Mouse (Mus musculus): ENCODE results near the gene Acot4. TPM values are rescaled to one million over a fixed set of nuclear protein-coding genes. Genes with fewer than 3 reads are reported as not detected.

The Acot4 gene
- 1.8 and 3.2 TPM in 2 replicates for polyA plus RNA-seq (2012; rRNA removed; ENCODE audit: low replicate concordance)

DNA sequence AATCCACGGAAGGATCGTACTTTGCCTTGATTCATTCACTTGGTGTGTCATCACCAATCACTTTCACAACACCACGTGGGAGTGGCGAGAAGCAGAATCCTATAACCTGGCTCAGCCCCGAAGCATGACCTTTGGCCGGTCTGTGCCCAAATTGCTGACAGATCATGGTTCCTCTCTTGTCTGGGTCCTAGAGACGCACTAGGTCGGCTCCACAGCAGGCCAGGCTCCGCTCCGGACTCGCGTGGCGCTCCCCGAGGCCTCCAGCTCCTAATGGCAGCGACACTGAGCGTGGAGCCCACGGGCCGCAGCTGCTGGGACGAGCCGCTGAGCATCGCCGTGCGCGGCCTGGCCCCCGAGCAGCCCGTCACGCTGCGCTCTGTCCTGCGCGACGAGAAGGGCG lies at the start of gene Acot4:
Gene Acot4, plus strand, starts transcription at position 139 of the 400 bp plus-strand sequence.

GRCm38 (mm10) chr12:84009171-84009965 lies 28.8 kb upstream of the Acot4 start, which contains the start of gene Acot1:
Gene Acot1 (plus strand): TSS chr12:84009490.

GRCm38 (mm10) chr12:84038691-84039111 lies 522 bp downstream of the Acot4 start, which contains the start of gene Gm49366:
Gene Gm49366 (plus strand): TSS chr12:84038935.

GRCm38 (mm10) chr12:84051937-84052474 lies 13.8 kb downstream of the Acot4 start, which contains the start of gene Acot3:
Gene Acot3 (plus strand): TSS chr12:84052144.

GRCm38 (mm10) chr12:84068986-84069385 lies 30.8 kb downstream of the Acot4 start, which contains the start of gene Acot5:
Gene Acot5 (plus strand): TSS chr12:84069325.

Other genes with a start within 250 kb of the Acot4 start
- gene Numb, start 116.4 kb upstream of the Acot4 start, polyA plus RNA-seq (2012; rRNA removed; ENCODE audit: low replicate concordance) = 53.2 and 55.1 TPM in 2 replicates
- 3.5 and 13.8 TPM in 2 replicates for gene Riox1, start 87.8 kb upstream of the Acot4 start, polyA plus RNA-seq (2012; rRNA removed; ENCODE audit: low replicate concordance)
- gene Heatr4, start 53.5 kb upstream of the Acot4 start, polyA plus RNA-seq (2012; rRNA removed; ENCODE audit: low replicate concordance) = not detected in 2 replicates
- 20.8 and 22.5 TPM in 2 replicates for gene Acot2, start 50.5 kb upstream of the Acot4 start, polyA plus RNA-seq (2012; rRNA removed; ENCODE audit: low replicate concordance)
- gene Acot1, start 28.9 kb upstream of the Acot4 start, polyA plus RNA-seq (2012; rRNA removed; ENCODE audit: low replicate concordance) = 0.85 and 18.0 TPM in 2 replicates
- not detected in 2 replicates for gene Gm49366, start 556 bp downstream of the Acot4 start, polyA plus RNA-seq (2012; rRNA removed; ENCODE audit: low replicate concordance)
- gene Acot3, start 13.8 kb downstream of the Acot4 start, polyA plus RNA-seq (2012; rRNA removed; ENCODE audit: low replicate concordance) = not detected in 2 replicates
- gene Acot5, start 30.9 kb downstream of the Acot4 start, polyA plus RNA-seq (2012; rRNA removed; ENCODE audit: low replicate concordance) = 0.08 TPM in 1 of 2 replicates, not detected in the other
- gene Acot6, start 62.3 kb downstream of the Acot4 start, polyA plus RNA-seq (2012; rRNA removed; ENCODE audit: low replicate concordance) = 2.9 and 6.7 TPM in 2 replicates
- 2.8 and 6.8 TPM in 2 replicates for gene Dnal1, start 76.0 kb downstream of the Acot4 start, polyA plus RNA-seq (2012; rRNA removed; ENCODE audit: low replicate concordance)
- 0.11 and 0.12 TPM in 2 replicates for gene Pnma1, start 110.1 kb downstream of the Acot4 start, polyA plus RNA-seq (2012; rRNA removed; ENCODE audit: low replicate concordance)
- gene Elmsan1, start 180.5 kb downstream of the Acot4 start, polyA plus RNA-seq (2012; rRNA removed; ENCODE audit: low replicate concordance) = 13.8 and 20.7 TPM in 2 replicates
- 21.2 and 34.9 TPM in 2 replicates for gene Ptgr2, start 246.9 kb downstream of the Acot4 start, polyA plus RNA-seq (2012; rRNA removed; ENCODE audit: low replicate concordance)

Measured in subcutaneous adipose tissue, adult 2 months (tissue).